Mouse (Mus musculus) G1E-ER4 (cell line): ENCODE measurements around the gene Gm49333. TPM values are rescaled to one million over a fixed set of nuclear protein-coding genes. Genes with fewer than 3 reads are reported as not detected.
A peak's percentile ranks its signal among the peaks of the same experiment; 100 is the strongest.

Source experiments
- GATA1 ChIP-seq: IDR thresholded peaks from one replicate; pipeline ENCODE4 v1.8.0; 2012; ENCODE audit warnings: low read length, inconsistent platforms
- polyA plus RNA-seq: library from polyadenylated mRNA; stranded (reverse); fragments of >175 nt; gene quantifications from 2 replicates; pipeline ENCODE4 v1.2.3, GENCODE M21; 2012

Gm49333 gene
- not detected in 2 replicates for polyA plus RNA-seq

GRCm38 (mm10) chr16:20611357-20612227 lies at the start of gene Gm49333, which contains the start of the genes Eef1akmt4 and Alg3:
Gm49333 (plus strand) TSS chr16:20611610.
Eef1akmt4 (plus strand) TSS chr16:20611593.
Alg3 (minus strand) TSS chr16:20611735.
- no peak for TF ChIP-seq GATA1

- TF ChIP-seq GATA1: no peak
Measured at GRCm38 (mm10) chr16:20565075-20565474, 46.3 kb upstream of the Gm49333 start.

GRCm38 (mm10) chr16:20589366-20589938 lies 22.0 kb upstream of the Gm49333 start, which contains the start of gene Vwa5b2:
Vwa5b2 (plus strand) TSS chr16:20589471.
- no peak for TF ChIP-seq GATA1

GRCm38 (mm10) chr16:20589939-20590679 lies 21.3 kb upstream of the Gm49333 start:
- no peak for TF ChIP-seq GATA1

DNA sequence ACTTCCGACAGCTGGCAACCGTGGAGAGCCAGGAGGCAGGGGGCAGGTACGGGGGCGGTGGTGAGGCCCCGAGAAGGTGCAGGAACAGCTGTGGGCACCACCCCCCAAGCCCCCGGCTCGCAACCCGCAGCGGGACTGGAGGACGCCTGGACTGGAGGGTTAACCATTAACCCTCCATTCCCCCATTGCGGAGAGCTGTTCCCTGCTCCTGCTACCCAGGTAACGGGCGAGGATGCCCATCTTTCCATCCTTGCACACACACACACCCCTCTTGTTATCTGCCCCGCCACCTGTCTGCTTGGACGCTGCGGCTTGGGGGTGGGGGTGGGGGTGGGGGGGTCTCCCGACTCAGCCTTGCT lies 20.8 kb upstream of the Gm49333 start:
- no peak for TF ChIP-seq GATA1

- no peak for TF ChIP-seq GATA1
Measured at GRCm38 (mm10) chr16:20591076-20591705, 20.2 kb upstream of the Gm49333 start.

GRCm38 (mm10) chr16:20595060-20595673 lies 16.2 kb upstream of the Gm49333 start:
- peak; percentile 97 for TF ChIP-seq GATA1

DNA sequence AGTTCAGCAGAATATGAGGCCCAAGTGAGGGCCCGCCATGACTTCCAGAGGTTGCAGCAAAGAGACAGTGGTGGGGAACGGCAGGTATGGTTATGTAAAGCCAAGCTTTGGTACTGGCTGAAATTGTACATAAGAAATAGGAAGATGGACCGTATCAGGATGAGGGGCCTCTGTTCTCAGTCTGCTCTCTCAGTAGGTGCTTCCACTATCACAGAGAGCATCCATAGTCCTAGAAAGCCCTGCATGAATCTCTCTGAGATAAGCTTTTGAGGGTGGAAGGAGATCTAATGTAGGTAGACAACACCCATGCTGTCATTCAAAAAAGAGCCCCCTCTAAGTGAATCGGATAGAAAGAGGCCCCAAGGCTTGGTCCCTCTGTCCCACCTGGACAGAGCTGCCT lies 15.7 kb upstream of the Gm49333 start:
- TF ChIP-seq GATA1: no peak

- no peak for TF ChIP-seq GATA1
Measured at GRCm38 (mm10) chr16:20596687-20597441, 14.5 kb upstream of the Gm49333 start.

DNA sequence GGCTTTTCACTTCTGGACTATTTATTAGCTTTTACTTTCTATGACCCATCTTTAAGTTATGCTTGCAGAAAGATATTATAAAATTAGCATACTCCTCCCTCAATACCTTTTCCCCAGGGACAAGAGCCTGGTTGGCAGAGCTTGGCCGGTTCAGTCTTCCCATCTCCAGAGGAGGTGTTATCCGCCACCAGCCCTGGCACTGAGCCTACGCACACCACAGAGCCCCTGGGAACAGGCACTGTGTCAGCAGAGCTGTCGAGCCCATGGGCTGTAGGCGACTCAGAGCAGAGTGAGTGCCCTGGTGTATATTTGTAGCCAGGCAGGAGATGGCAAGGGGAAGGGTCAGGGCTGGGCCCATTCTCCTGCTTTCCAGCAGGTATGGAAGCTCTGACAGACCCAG lies 10.9 kb upstream of the Gm49333 start:
- TF ChIP-seq GATA1: no peak

- no peak for TF ChIP-seq GATA1
Measured at GRCm38 (mm10) chr16:20604705-20605104, 6.7 kb upstream of the Gm49333 start.

- TF ChIP-seq GATA1: no peak
Measured at GRCm38 (mm10) chr16:20610501-20611356, 681 bp upstream of the Gm49333 start.
